Mouse (Mus musculus) cerebellum, adult (tissue): ENCODE results near the gene Arl4a.

ENCODE experiments used
- ATAC-seq: cut with Nextera tagmentation; 2 replicates; pipeline ENCODE4 v1.9.2; 2017; ENCODE audit warnings: mild to moderate bottlenecking, moderate library complexity, mixed read lengths; ENCODE audit not compliant: insufficient number of reproducible peaks, low FRiP score, low TSS enrichment

The Arl4a gene

GRCm38 (mm10) chr12:40016068-40016467 lies 21.8 kb downstream of the Arl4a start:
- ATAC-seq = no peak

GRCm38 (mm10) chr12:40009866-40010265 lies 28.0 kb downstream of the Arl4a start:
- no peak for ATAC-seq

DNA sequence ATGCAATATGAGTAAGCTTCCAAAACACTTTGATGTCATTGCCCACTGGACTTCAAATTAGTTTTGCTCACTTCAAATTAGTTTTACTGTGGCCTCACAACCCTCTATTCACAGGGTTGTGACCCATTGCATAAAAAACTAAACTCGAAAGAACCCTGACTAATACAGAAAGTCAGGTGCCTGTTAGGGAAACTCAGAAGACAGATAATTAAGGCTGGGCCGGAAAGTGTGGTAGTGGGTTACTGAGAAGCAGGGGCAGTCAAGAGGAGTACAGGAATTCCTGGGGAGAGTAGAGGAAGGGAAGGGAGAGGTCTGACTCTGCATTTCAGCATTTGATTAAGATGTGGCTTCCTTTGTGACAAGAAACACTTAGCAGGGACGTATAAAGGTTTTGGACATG lies 29.4 kb downstream of the Arl4a start:
- ATAC-seq = no peak

DNA sequence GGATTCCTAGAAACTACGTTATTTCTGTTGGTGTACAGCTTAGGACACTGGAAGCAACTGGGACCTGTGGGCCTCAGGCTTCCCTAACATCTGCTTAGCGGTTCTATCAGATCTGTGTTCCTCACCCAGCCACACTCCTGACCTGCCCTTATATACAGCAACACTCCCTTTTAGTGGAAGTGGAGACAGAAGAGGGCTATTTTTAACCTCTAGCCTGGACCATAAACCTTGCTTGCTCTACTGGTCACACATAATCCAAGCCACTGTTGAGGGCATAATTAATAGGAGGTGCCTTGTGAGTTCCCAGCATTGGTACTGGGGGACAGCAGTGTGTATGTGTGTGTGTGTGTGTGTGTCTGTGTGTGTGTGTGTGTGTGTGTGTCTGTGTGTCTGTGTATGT lies 33.1 kb downstream of the Arl4a start:
- ATAC-seq = no peak

- no peak for ATAC-seq
Measured at GRCm38 (mm10) chr12:39998853-39999195, 39.0 kb downstream of the Arl4a start.

GRCm38 (mm10) chr12:39998070-39998852 lies 39.6 kb downstream of the Arl4a start:
- ATAC-seq = no peak

- ATAC-seq = no peak
Measured at GRCm38 (mm10) chr12:39997651-39998050, 40.2 kb downstream of the Arl4a start.

DNA sequence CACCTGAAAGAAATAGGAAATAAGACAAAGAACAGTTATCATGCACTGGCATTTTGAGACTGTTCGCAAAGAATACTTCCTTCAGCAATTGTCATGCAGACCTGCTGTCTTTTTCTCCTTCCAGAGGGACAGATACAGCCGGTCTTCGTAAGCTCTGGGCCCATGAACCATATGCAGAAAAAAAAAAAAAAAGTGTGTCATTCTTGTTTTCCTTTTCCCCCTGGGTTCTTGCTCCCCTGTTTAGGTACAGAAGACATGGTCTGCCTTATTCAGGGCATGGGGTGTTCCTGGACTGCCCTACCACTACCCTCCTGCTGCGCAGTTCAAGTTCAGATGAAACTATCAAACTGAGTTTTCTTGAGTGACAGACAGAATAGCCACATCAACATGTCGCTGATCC lies 41.8 kb downstream of the Arl4a start:
- ATAC-seq = no peak

GRCm38 (mm10) chr12:39995609-39996008 lies 42.2 kb downstream of the Arl4a start:
- ATAC-seq = no peak

DNA sequence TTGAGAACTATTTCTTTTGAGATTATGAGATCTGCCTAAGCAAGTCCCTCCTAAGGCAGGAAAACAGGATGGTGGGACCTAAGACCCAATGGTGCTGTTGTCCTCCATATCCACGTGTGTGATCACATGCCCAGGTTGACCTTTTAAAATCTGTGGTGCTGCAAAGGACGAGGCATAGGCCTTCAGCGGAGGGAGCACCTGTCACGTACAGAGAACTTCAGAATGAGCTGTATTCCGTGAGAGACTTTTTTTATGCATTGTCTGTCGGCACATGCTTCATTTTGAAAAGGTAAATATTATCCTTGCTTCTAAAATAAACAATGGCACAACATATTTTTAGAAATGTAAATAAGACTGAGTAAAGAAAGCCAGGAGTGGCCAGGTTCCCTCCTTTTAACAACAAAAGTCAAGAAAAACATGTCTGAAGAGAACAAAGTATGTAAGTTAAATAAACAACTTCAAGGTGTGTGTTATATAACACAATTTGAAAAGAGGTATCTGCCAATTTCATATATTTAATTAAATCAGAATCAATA lies 45.0 kb downstream of the Arl4a start:
- ATAC-seq = no peak

GRCm38 (mm10) chr12:39990830-39991780 lies 46.7 kb downstream of the Arl4a start:
- ATAC-seq = no peak

DNA sequence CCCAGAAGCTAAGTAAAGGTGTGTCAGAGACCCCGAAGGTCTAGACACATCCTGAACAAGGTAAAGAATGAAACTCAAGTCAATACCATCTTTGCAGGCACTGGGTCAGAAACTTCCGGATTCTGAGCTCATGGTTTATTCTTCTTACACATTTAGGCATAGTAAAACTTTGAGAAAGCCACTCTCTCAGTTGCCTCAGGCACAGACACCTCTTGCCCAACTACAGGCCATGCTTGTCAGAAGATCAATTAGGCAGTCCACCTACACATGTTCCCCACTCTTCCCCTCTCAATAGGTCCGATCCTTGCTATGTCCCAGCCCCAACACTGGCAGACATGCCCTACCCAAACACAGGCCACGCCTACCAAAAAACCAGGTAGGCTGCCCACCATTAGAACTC lies 48.7 kb downstream of the Arl4a start:
- no peak for ATAC-seq

GRCm38 (mm10) chr12:39987177-39987576 lies 50.6 kb downstream of the Arl4a start:
- ATAC-seq = no peak

DNA sequence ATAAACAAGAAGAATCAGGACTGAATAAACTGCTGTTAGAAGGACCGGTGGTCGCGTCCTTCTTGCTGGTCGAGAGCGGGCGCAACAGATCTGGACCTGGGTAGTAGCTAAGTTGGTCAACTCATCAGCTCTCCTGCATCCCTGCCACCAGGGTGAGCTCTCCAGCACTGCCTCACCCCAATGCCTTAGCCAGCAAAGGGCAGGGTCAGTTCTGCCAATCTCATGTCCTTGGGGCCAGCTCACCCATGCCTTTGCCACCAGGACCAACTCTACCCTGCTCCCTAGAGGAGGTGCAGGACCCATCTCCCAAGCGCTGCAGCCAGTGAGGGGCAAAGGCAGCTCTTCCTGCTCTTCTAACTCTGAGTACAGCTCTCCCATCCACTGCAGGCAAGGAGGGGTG lies 52.2 kb downstream of the Arl4a start:
- peak; percentile 49; the same call in 1 of the 2 replicates for ATAC-seq

GRCm38 (mm10) chr12:39979792-39980191 lies 58.0 kb downstream of the Arl4a start:
- ATAC-seq = no peak

GRCm38 (mm10) chr12:39979066-39979465 lies 58.8 kb downstream of the Arl4a start:
- no peak for ATAC-seq

DNA sequence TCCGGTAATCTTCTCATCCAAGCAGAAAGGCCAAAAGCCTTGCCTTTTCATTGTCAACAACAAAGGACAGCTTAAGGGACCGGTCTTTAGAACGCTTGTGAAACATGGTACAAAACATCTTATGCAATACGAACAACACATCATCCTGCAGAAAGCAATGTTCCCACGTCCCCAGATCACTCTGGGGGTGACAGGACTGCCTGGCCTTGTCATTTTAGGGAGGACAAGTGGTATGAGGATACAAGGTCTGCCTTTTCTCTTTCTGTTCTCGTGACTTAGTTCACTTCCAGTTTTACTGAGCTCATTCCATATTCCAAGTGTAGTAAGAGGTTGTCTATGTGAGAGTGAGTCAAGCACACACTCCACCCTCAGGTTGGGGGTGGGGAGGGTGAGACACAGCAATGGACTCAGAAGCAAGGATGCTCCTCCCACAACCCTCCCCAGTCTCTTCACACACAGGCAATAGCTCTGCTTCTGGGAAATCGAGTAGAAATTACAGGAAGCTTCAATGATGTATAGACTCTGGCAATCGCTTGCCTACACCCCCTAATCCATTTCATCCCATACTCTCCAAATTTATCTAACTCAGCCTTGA lies 59.7 kb downstream of the Arl4a start:
- no peak for ATAC-seq

GRCm38 (mm10) chr12:39976426-39976825 lies 61.4 kb downstream of the Arl4a start:
- ATAC-seq = no peak

DNA sequence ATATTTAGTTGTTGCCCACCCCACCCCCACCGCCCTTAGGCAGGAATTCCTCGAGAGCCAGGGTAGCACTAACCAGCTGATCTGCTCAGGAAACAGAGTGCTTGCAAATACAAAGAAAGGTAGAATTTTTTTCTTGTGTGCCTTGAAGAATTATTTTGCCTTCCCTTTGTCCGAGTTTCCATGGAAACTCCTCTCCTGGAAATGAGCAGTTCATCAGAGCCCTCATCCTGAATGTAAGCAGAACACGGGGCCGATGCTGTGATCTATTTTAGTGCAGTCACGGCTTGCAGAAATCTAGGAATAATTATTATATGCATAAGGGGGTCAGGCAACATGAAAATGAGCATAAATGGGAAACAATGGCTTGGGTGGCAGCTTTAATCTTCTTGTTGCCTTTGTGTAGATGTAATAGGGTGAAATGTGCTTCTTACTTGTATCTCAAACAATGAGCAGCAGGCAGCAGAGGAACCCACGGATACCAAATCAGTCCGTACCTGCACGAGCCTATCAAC lies 61.9 kb downstream of the Arl4a start:
- no peak for ATAC-seq

DNA sequence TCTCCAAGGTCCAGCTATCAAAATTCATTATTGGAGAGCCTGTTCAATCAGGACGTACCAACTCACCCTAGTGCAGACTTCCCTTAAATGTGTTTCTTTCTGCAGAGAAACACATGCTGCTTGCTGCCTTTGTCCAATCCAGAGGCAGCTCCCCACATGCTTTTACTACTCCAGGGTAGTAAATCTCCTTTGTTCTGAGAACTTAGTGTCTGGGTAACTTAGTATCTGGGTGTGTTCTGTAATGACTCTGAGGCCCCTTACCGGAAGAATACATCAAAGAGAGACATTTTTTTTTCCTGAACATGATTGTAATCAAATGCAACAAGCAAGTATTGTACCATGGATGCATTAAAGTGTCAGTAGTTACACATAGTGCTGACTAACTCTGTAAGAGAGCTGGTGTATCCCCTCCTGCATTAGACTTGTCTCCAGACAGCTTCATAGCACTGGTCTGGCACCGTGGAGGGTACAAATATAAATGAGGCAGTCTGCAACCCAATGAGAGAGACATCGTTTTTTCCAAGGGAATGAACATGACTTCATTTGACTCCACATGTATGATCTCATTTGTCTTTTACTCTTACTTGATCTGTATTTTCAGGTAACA lies 62.7 kb downstream of the Arl4a start:
- ATAC-seq = no peak
